Mouse (Mus musculus): ENCODE measurements at regions not wholly inside any gene's neighbourhood (a gene's known extent, or its start where the extent isn't known, plus 50 kb on each side); places are given as distances from the start of the nearest gene placed in this dataset.

- no peak for DNase-seq
Measured at GRCm38 (mm10) chr2:138123331-138123730, 133.0 kb upstream of the Btbd3 start.

DNA sequence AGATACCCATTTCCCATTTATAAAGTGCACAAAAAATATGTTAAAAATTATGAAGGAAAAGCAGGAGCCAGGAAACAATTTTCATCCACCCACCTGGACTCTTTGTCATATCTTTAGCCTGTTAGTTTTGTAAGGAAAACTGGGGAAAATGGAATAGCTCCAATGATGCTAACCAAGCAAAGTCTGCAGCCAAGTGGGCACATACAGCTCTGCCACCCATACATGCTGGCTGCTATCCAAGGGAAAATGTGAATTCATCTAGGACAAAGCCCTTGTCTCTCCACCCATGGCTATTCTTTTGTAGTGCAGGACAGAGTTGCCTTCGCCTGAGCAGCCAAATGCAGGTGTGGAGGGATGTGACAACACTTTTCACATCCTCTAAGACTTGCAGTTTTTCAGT, 135.5 kb upstream of the Btbd3 start:
- no peak for DNase-seq

DNA sequence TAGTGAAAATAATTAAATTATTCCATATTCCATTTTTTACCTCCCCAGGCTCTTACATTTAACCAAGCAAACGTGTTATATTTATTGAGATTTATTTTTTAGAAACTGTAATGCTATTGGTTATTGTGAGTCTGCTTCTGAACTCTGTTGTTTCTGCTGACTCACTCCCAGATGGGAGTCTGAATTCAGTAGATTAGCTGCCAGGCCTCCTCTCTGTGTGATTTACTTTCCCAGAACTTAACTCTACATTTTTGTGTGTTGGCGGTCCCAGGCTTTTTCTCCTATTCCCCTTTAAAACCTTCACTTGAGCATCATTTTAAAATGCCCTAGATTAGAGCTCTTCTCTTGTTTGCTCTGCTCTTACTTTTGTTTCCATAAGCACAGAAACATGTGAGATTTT, 136.2 kb upstream of the Btbd3 start:
- DNase-seq: no peak

GRCm38 (mm10) chr2:138099777-138100176, 156.6 kb upstream of the Btbd3 start:
- DNase-seq: no peak

GRCm38 (mm10) chr2:138085390-138085789, 171.0 kb upstream of the Btbd3 start:
- no peak for DNase-seq

DNA sequence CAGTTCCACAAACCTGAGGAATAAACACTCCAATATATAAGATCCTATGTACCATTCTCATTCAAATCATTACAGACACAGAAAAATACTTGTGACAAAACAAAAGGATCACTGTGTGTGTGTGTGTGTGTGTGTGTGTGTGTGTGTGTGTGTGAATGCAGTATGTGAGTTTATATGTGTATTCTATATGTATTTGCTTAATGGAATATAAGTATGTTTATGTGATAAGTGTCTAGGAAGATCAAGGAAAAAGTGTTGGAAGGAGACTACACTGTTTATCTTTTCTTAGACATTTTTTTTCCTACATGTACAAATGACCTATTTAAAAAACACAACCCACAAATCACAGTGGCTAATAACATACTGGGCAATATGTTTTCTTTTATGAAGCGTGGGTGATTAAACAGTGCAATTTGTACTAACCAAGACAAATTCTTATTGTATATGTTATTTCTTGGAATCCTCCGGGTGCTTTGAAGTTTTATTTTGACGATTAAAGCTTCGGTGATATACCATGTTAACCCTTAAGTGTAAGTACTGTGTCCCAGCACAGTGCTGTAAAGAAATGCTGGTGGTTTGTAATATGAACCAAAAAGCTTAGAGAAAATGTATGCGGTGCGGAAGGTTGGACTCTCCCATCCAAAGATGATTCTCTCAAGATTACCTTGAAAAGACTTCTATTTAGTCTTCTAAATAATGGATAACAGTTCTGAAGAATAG, 171.6 kb upstream of the Btbd3 start:
- DNase-seq: no peak

GRCm38 (mm10) chr2:138074020-138074613, 182.2 kb upstream of the Btbd3 start:
- DNase-seq: no peak

- no peak for DNase-seq
Measured at GRCm38 (mm10) chr2:138072165-138072728, 184.1 kb upstream of the Btbd3 start.

GRCm38 (mm10) chr2:138053081-138053480, 203.3 kb upstream of the Btbd3 start:
- DNase-seq: no peak

DNA sequence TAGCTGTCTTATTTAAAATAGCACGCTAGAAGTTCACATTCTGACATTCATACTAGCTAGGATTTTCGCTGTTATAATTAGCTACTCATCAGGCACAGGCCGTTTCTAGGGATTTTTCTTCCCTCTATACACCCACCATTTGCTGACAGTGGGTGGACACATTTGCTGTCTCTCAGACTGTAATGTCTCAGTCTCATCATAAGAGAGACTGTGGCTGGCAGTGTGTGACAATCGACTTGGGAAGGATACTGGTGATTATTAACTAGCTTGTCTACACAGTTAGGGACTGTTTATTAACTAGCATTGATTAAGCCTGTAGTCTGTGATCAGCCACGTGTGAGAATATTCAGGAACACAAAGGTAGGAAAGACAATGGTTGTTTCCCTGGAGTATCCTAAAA, 208.0 kb upstream of the Btbd3 start:
- no peak for DNase-seq

DNA sequence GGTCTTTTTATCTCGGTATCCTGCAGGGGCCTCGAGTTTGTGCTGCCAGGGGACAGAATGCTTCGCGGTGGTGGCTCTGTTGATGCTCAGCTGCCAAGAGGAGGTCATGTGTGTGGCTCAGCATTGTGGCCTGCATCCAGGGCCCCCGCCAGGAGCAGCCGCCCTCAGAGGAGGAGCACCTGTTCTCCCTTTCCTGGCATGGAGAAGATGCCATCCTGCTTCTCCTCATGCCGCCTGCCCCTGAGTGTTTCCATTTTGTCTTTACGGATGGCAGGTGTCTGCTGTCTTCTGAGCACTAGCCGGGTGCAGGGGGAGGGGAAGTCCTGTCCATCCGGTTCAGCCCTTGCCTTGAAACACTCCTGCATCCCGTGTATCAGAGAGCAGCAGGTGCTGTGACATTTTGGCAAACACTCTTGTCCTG, 208.6 kb upstream of the Btbd3 start:
- DNase-seq: no peak

DNA sequence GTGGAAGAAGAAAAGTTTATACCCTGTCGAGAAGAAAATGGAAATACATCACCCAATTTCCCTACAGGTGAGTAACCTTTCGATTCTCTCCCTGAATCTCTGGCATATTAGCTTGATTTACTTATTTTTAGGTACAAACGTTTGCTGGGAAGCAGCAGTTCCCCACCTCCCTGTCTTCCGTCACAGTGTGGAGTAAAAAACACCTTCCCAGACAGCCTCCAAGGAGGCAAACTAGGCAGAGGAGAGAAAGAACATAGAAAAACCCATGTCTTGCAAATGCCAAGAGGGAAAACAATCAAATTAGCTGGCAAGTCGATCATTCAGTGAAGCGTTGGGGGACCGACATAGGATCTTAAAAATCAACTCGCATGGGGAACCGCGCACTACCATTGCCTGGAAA, 209.0 kb upstream of the Btbd3 start:
- no peak for DNase-seq

DNA sequence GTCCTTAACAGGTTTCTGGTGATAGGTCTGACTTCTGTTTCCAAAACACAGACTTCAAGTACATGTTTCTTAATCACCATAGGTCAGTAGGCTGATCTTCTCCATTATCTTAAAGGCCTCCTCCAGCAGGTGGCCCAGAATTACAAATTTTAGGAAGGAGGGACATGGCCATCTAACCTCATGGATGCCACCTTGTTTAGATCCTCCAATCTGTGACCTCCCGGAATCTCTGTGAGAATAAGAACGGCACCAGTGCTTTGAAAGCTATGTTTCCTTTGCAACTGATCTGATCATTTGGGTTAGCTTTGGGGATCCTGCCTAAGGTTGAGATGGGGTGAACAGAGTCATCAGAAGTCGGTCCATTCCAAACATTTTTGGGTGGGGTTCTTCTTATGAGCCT, 209.4 kb upstream of the Btbd3 start:
- DNase-seq: no peak

DNA sequence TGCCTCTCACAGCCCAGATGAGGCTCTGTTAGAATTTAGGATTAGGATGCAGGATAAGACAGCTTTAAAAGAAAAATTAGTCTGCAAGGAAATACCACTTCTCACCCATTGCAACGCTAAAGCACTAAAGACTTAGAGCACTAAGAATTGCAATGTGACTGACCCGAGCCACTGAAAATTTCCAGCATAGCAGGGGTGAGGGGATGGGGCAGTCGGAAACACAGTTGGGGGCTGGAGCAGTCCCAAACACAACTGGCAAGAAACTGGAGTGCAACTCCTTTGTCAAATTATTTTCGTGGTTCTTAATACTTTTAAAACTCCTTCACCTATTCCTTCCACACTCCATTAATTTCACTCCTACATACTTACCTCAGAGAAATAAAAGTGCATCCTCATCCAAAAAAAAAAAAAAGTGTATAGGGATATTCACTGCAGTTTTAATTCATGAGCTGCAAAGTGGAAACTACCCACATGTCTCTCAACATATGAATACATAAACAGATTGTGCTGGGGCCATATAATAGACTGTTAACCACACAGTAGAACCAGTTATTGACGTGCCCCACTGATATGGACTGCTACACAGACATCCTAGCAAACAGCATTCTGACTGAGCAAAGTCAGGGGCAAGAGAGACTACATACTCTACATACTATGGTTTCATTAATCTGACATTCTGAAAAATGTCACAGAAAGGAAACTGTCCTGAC, 210.3 kb upstream of the Btbd3 start:
- DNase-seq: no peak

DNA sequence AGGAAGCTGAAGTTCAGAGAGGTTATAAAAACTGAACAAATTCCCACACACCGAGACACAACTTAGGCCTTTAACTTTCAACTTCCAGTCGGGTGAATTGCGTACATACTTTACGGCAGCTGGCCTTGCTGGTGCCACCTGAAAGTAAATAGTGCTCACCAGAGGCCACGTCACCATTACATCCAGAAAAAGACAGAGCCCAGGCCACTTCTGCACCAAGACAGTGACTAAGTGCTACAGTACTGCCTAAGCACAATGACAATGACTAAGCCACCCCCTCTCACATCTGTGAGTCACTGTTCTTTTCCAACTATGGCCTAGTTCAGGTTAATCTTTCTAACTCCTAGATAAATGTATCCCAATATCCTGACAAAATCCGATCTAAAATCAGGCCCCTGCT, 215.7 kb upstream of the Btbd3 start:
- DNase-seq: no peak

GRCm38 (mm10) chr2:138040302-138040701, 216.1 kb upstream of the Btbd3 start:
- peak; percentile 24 for DNase-seq

DNA sequence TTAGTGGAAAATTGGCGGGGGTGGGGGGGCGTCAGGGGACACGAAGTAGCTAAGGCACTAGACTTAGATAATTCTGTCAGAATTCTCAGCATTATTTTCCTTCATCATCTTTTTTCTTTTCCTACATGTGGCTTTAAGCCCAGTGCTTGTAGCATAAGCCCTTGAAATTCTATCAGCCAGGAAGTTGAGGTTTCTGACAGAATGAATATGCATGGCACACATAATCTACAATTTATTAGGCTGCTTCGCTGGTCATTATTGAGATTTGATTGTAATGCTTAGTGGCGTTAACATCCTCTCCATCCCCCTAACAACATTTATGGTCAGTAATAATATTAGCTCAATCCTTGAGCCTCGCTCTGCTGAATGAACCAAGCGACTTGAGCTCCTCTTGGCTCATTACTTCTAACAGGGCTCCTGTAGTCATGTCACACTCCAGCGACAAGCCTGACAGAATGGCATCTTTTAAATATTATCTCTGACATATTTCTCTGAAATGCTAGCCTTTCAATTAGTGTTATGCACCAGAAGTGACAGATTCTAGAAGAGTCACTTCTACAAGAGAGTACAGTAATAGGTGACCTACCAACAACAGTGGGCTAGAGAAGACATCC, 222.1 kb upstream of the Btbd3 start:
- DNase-seq: no peak

DNA sequence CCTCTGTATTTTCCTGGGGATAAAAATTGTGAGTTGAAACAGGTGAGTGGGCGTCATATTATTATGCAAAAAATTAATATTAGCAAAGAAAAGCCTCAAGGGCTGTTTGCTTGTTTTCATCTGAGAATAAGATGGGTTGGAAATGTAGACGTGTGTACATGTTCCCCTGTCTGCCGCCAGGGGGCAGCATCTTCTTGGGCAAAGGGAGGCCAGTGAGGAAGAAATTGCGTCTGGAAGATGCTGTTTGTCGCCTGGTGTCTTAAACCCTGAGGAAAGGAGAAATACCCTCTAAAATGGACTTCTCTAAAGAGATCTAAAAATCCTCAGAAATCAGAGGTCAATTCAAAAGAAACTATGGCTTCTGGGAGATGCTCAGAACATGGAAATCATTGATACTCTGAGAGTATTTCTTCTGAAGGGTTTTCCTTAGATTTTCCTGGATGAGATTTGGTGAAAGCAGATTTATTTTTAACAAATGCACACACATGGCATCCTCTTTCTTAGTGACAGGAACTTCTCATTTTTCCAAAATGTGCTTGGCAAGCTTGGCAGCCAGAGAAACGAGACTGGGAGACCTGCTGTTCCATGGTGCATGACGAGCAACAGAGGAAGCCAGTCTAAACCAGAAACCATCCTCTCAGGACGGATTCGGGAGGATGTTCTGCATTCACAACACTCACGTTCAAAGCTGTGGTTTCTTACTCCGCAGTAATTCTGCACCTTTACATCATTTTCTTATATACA, 222.8 kb upstream of the Btbd3 start:
- DNase-seq: peak; percentile 86

DNA sequence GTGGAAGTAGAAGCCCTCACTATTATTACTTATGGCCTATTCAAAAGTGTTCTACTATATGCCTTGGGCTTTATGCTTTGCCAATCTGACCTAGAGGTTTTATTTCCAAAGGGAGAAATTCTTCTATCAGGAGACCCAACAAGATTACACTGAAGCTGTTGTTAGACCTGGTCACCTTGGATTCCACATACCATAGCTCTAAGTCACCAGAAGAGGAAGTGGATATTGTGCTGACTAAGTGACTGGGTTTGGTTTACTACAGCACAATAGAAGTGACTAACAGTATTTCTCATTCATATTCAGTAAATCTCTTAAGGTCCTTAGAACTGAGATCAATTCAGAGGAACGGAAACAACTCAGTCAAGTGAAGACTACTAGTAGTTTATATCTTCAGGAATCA, 229.0 kb upstream of the Btbd3 start:
- no peak for DNase-seq

GRCm38 (mm10) chr2:138023558-138023957, 232.8 kb upstream of the Btbd3 start:
- no peak for DNase-seq

DNA sequence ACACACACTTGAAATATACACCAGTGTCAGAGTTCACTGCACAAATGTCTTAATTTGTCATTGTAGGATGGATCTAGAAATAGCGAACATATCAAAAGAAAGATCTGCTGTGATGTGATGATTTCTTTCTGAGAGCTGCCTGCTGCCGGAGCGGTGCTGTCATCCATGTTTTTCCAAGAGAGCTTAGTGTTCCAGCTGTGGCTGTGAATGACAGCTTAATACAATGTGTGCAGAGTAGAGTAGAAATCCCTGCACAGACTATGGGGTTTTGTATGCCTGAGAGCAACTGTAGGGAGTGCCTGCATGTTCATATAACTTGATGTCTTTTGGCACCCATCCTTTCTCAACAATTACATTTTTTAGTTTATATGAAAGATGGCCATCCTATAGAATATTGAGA, 274.6 kb upstream of the Btbd3 start:
- DNase-seq: no peak

DNA sequence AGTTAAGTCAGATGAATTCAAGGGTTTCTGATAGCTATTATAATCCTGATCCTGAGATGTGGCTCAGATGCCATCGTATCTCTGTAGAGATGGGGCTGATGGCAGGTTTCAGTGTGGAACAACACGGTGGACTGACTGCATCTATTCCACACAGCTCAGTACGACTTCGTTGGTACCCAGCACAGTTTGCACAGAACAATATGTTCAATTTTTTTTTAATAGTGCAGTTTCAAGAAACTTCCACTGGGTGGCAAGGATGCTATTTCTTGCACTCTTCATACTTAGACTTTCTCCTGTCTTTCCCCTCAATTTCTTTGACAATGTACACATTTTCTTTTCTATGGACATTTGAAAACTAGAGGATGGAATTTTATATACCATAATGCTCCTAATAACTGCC, 278.6 kb upstream of the Btbd3 start:
- no peak for DNase-seq
